Mouse (Mus musculus) megakaryocyte, embryonic 14.5 days (primary cell): ENCODE measurements around the gene Dnajc19.

Experiments
- FLI1 ChIP-seq: IDR thresholded peaks from 2 replicates; pipeline ENCODE4 v1.6.1; 2012; ENCODE audit warnings: low read length, inconsistent platforms, mixed read lengths
- GATA1 ChIP-seq: IDR thresholded peaks from 3 replicates; pipeline ENCODE4 v1.6.1; 2012; ENCODE audit warnings: mixed read lengths, low read length, inconsistent platforms, borderline replicate concordance

DNA sequence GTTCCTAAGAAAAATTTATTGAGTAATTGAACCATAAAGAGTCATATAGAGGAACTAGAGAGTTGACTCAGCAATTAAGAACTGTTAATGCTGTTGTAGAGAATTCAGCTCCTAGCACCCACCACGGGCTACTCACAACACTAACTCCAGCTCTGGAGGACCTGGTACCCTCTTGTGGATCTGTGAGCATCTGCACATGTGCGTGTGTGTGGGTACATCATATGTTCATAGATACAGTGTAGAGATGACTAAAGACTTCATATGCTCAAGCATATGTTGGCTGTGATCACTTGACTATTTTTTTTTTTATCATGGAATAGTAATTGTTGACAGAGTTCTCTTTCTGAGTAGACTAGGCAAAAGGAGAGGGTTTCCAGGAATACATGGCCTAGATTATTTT is 18.8 kb downstream of the Dnajc19 start:
- TF ChIP-seq GATA1 (no peak), FLI1 (no peak)
